Mouse (Mus musculus) erythroblast, adult 5-6 weeks (primary cell): ENCODE measurements around the gene Stk10. TPM values are rescaled to one million over a fixed set of nuclear protein-coding genes. Genes with fewer than 3 reads are reported as not detected.

ENCODE experiments used
- ATAC-seq: replicated peaks from 2 replicates; pipeline ENCODE4 v1.8.0; 2016; ENCODE audit warnings: moderate number of reproducible peaks, mild to moderate bottlenecking, moderate TSS enrichment, inconsistent platforms; ENCODE audit not compliant: poor library complexity, low FRiP score, severe bottlenecking
- total RNA-seq, 2 experiments: library from RNA; stranded (forward) in 1 of 2; stranded (reverse) in 1 of 2; fragments of 150-400 nt in 1 of 2; fragments of 200-764, 138-1000 nt in 1 of 2; gene quantifications; 2 replicates each; pipeline versions ENCODE4 v1.2.3 to v1.2.4; 2015 to 2017; ENCODE audit warnings: low replicate concordance in 2 of 2

Stk10 gene
- total RNA-seq, 2 experiments from 2014 or later, result 18.3 to 19.2 TPM

- no peak for ATAC-seq
These were observed 31.5 kb downstream of the Stk10 start for GRCm38 (mm10) chr11:32564629-32565028.

DNA sequence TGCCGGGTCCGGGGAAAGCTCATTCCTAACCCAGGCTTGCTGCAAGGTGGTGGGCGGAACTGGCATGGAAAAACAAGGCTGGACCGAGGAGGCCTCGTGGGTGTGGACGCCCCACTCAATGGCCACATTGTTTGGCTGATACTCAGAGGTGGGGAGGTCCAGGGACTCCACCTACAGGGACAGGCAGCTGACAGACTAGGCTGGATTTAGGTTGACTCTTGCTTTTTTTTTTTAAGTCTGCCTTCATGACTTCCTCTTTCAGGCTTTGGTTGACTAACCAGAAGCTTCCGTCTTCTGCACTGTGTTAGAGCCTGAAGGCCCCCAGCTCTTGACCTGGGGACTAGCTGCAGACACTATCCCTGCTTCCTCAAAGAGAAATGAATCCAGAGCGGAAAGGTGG, 32.0 kb downstream of the Stk10 start:
- ATAC-seq, result no peak

GRCm38 (mm10) chr11:32566184-32566583, 33.1 kb downstream of the Stk10 start:
- no peak for ATAC-seq

GRCm38 (mm10) chr11:32567000-32567855, 34.1 kb downstream of the Stk10 start:
- no peak for ATAC-seq

GRCm38 (mm10) chr11:32568060-32568459, 35.0 kb downstream of the Stk10 start:
- ATAC-seq, result no peak

- no peak for ATAC-seq
These were observed 35.7 kb downstream of the Stk10 start for GRCm38 (mm10) chr11:32568637-32569293.

GRCm38 (mm10) chr11:32571103-32571502, 38.0 kb downstream of the Stk10 start:
- no peak for ATAC-seq

DNA sequence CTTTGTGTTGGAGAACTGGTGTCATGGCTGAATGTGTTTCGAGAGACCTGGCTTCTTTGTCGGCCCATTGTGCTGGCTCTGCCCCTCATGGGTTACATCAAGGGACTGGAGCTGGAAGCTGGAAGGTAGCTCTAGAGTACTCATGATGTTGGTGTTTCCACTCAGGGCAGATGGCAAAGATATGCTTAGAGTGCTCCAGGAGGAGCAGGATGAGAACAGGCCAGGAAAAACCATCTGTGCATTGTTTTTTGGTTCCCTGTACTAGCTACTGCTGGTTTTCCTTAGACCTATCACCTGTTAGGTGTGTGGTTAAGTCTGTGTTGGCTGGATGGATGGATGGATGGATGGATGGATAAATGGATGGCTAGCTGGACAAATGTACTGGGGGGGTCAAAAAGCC, 40.6 kb downstream of the Stk10 start:
- ATAC-seq, result no peak

DNA sequence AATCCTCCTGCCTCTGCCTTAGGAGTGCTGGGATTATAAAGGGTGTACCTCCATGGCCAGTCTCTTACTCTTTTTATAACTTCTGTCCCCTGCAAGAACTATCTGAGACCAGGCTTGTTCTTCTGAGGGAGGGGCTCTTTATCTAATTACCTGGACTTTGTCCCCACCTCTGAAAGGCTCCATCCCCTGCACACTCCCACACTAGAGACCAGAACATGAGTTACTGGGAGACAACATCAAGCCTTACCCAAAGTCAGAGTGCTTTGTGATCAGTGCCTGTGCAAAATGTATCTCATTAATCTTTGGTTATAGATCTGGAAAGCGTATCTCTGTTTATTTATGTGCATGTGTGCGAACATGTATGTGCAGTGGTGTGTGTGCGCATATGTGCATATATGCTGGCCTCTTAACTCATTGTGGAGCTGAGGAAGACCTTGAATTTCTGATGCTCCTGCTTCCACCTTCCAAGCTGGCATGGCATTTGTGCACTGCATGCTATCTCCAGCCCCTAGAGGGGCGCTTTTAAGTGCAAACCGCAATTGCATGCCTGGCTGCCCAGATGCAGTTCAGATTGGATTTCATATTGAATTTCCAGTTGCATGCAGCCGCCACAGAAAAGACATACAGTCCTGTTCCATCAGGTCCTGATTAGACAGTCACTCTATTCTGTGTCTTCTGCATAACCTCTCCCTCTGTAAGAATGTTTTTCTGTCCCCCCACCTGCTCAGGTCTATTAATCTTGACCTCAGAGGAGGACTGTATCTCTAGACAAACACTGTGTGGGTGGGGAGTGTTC, 43.1 kb downstream of the Stk10 start:
- no peak for ATAC-seq

GRCm38 (mm10) chr11:32576760-32577050, 43.6 kb downstream of the Stk10 start:
- no peak for ATAC-seq

GRCm38 (mm10) chr11:32580305-32580947, 47.3 kb downstream of the Stk10 start:
- 0 out of 2 replicates have a peak, but pooled peaks have one; percentile 66 for ATAC-seq

GRCm38 (mm10) chr11:32581031-32581430, 47.9 kb downstream of the Stk10 start:
- no peak for ATAC-seq

DNA sequence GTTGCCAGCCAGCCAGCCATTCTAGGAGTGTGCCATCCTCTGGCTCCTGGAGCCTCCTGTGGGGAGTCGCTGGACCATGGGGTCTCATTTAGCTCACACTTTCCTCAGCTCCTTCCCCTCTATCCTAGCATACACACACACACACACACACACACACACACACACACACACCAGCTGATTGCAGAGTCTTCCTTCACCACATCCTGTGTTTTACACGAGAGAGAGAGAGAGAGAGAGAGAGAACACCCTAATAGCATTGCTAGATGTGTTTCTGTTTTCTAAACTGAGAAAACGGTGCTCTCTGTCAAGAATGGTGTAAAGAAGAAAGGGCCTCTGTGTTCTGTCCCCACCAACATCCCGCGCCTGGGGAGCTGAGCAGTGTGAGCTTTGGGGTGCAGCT, 49.7 kb downstream of the Stk10 start:
- no peak for ATAC-seq

DNA sequence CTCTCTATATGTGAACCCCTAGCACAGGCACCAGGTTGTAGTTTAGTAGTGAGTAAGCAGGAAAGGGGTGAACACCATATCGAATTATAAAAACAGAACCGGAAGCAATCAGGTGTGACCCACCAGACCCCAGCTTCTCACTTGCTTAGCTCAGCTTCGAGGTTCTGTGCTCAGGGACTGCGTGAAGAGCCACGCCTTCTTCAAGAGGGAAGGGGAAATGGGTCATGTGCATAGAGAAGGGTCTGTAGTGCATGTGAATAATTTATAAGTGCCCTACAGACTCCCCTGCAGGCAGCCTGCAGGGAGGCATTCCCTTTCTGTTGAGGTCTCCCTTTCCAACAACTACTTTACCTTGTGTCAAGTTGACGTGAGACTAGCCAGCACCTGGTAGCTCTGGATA, 52.9 kb downstream of the Stk10 start:
- ATAC-seq, result no peak

DNA sequence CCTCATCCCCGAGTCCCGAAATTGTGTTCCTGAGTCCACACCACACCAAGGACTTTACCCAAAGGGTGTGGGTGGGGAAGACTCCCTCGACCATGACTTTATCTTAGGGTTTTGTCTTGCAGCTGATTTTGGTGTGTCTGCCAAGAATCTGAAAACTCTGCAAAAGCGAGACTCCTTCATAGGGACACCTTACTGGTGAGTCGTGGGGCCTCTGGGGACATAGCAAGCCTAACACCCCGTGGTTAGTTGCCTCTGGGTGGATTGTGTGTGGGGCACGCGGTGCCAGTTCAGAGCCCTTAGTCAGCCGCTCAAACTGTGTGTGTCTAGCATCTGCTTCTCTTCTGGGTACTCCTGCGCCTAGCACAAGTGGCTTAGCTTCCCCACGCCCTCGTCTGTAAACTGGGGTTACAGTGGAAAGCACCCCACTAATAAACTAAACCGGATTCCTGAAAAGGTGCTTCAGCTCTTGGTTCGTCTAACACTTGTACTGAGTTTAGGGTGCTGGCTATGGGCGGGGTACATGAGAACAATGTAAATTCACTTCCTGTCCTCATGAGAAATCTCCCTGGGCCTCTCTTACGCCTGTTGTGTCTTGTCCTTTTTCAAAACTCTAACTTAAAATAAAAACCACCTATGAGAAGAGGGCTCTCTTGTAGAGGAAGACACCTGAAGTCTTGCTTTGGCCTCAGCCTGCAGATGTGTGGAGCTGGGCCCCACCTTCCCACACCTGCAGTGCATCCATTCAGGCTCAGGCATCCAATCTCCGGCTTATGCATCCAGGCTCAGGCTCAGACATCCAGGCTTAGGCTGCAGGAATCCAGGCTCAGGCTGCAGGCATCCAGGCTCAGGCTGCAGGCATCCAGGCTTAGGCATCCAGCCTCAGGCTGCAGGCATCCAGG, 54.3 kb downstream of the Stk10 start:
- ATAC-seq, result no peak

GRCm38 (mm10) chr11:32588090-32588891, 55.2 kb downstream of the Stk10 start:
- peak; percentile 48; the same call in 1 of the 2 replicates for ATAC-seq

- no peak for ATAC-seq
These were observed 55.7 kb downstream of the Stk10 start for GRCm38 (mm10) chr11:32588892-32589172.

- no peak for ATAC-seq
These were observed 56.1 kb downstream of the Stk10 start for GRCm38 (mm10) chr11:32589201-32589600.

DNA sequence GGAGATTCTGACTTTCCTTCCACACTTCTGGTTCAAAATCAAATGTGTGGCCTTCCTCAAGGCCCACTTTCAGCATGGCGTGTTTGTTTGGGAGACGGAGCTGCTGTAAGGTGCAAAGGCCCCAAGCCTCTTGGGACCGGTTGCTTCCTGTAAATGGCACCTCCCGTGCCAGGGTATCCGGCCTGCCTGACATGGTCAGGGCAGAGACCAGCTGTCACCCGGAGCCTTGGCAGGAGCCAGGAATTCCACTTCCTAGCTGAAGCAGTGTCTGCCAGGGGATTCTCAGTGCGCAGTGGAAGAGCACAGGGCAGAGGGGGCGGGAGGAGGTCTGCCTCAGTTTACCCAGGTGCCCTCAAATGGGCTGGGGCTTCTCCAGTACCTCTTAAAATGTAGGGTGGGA, 56.7 kb downstream of the Stk10 start:
- no peak for ATAC-seq
